Comparison of ENCODE assay signal across 19 mouse cellular contexts in genomic region chr1:174042091-174042884, GRCm38 (mm10). TPM values are rescaled to one million over a fixed set of nuclear protein-coding genes. Genes with fewer than 3 reads are reported as not detected.
"Had no signal": no experiment of that assay in that cellular context is flagged by ENCODE, and none has a peak within 500 bp of the region (broad histone marks: within the 10 kb centered on the region; RNA-seq: fewer than 3 reads in every experiment).

No protein-coding gene starts in this region.

RNA-seq across cellular contexts. Expression of gene Olfr433, which starts 1.8 kb away (rescaled TPM):
- total RNA-seq: layer of hippocampus, adult 8-10 months; layer of hippocampus, postnatal 14 days; left cerebral cortex, adult 18-20 months; left cerebral cortex, postnatal 10 days; left cerebral cortex, postnatal 4 days; liver, adult 2 months had no signal
- polyA plus RNA-seq: intestine, embryonic 16.5 days; kidney, embryonic 15.5 days; liver, adult 2 months; lung, embryonic 14.5 days; midbrain, embryonic 10.5 days; midbrain, embryonic 15.5 days; neural tube, embryonic 15.5 days; testis, adult 2 months had no signal

RNA-seq across cellular contexts. Expression of gene Olfr432, which starts 6.7 kb away (rescaled TPM):
- total RNA-seq: layer of hippocampus, adult 8-10 months; layer of hippocampus, postnatal 14 days; left cerebral cortex, adult 18-20 months; left cerebral cortex, postnatal 10 days; left cerebral cortex, postnatal 4 days; liver, adult 2 months had no signal
- polyA plus RNA-seq: intestine, embryonic 16.5 days; kidney, adult 2 months; kidney, embryonic 15.5 days; large intestine, adult 2 months; limb, embryonic 13.5 days; liver, adult 2 months; lung, embryonic 14.5 days; macrophage; midbrain, embryonic 10.5 days; midbrain, embryonic 15.5 days; neural tube, embryonic 15.5 days; testis, adult 2 months; urinary bladder, adult 2 months had no signal

RNA-seq across cellular contexts. Expression of gene Ifi205, which starts 10.7 kb away (rescaled TPM):
- total RNA-seq: layer of hippocampus, adult 8-10 months; left cerebral cortex, adult 18-20 months; left cerebral cortex, postnatal 10 days; left cerebral cortex, postnatal 4 days had no signal
- polyA plus RNA-seq: kidney, embryonic 15.5 days; midbrain, embryonic 10.5 days; neural tube, embryonic 15.5 days had no signal

RNA-seq across cellular contexts. Expression of gene Olfr430, which starts 24.1 kb away (rescaled TPM):
- total RNA-seq: layer of hippocampus, adult 8-10 months; layer of hippocampus, postnatal 14 days; left cerebral cortex, adult 18-20 months; left cerebral cortex, postnatal 10 days; left cerebral cortex, postnatal 4 days; liver, adult 2 months had no signal
- polyA plus RNA-seq: intestine, embryonic 16.5 days; kidney, adult 2 months; kidney, embryonic 15.5 days; large intestine, adult 2 months; limb, embryonic 13.5 days; liver, adult 2 months; lung, embryonic 14.5 days; macrophage; midbrain, embryonic 10.5 days; midbrain, embryonic 15.5 days; neural tube, embryonic 15.5 days; testis, adult 2 months; thymus, adult 2 months; urinary bladder, adult 2 months had no signal

RNA-seq across cellular contexts. Expression of gene Olfr429, which starts 41.8 kb away (rescaled TPM):
- total RNA-seq: layer of hippocampus, adult 8-10 months; layer of hippocampus, postnatal 14 days; left cerebral cortex, adult 18-20 months; left cerebral cortex, postnatal 10 days; left cerebral cortex, postnatal 4 days; liver, adult 2 months had no signal
- polyA plus RNA-seq: intestine, embryonic 16.5 days; kidney, adult 2 months; kidney, embryonic 15.5 days; large intestine, adult 2 months; limb, embryonic 13.5 days; liver, adult 2 months; lung, embryonic 14.5 days; macrophage; midbrain, embryonic 10.5 days; midbrain, embryonic 15.5 days; neural tube, embryonic 15.5 days; testis, adult 2 months; thymus, adult 2 months; urinary bladder, adult 2 months had no signal
